Mouse (Mus musculus) erythroblast, embryonic 14.5 days (primary cell): ENCODE measurements around the gene Mt3.

Experiments
- GATA1 ChIP-seq: IDR thresholded peaks from 2 replicates; pipeline ENCODE4 v1.6.1; 2012; ENCODE audit warnings: low read length, inconsistent platforms, mixed read lengths
- TAL1 ChIP-seq: IDR thresholded peaks from 3 replicates; pipeline ENCODE4 v1.6.1; 2012; ENCODE audit warnings: low read length, inconsistent platforms, mixed read lengths

GRCm38 (mm10) chr8:94136192-94136591 is 16.2 kb upstream of the Mt3 start:
- TF ChIP-seq GATA1 (no peak), TAL1 (no peak)
